Mouse (Mus musculus) heart, embryonic 12.5 days (tissue): ENCODE data around the gene Tnfrsf18. TPM values are rescaled to one million over a fixed set of nuclear protein-coding genes. Genes with fewer than 3 reads are reported as not detected.
A peak's percentile ranks its signal among the peaks of the same experiment; 100 is the strongest.

ENCODE experiments used
- ATAC-seq: fragments of 200-750 bp; cut with Nextera tagmentation; 2 replicates; pipeline ENCODE4 v1.8.0; 2017; ENCODE audit warnings: moderate TSS enrichment, moderate library complexity; ENCODE audit not compliant: insufficient number of reproducible peaks, low FRiP score
- H3K27ac ChIP-seq: fragments of 300-500 bp; sonication (generic); 2 replicates; pipeline ENCODE4 v1.5.1; 2016; ENCODE audit warnings: mild to moderate bottlenecking, moderate library complexity; ENCODE audit not compliant: poor library complexity, severe bottlenecking
- H3K27me3 ChIP-seq: fragments of 300-500 bp; sonication (generic); replicated peaks from 2 replicates; pipeline ENCODE4 v1.6.1; 2016; ENCODE audit warnings: mild to moderate bottlenecking, moderate library complexity
- H3K36me3 ChIP-seq: fragments of 300-500 bp; sonication (generic); 2 replicates; pipeline ENCODE4 v1.6.1; 2016; ENCODE audit warnings: mild to moderate bottlenecking, moderate library complexity
- H3K4me1 ChIP-seq: fragments of 300-500 bp; sonication (generic); replicated peaks from 2 replicates; pipeline ENCODE4 v1.6.1; 2016; ENCODE audit warnings: mild to moderate bottlenecking
- H3K4me2 ChIP-seq: fragments of 300-500 bp; sonication (generic); 2 replicates; pipeline ENCODE4 v1.6.1; 2016; ENCODE audit warnings: mild to moderate bottlenecking, moderate library complexity
- H3K4me3 ChIP-seq: fragments of 300-500 bp; sonication (generic); 2 replicates; pipeline ENCODE4 v1.5.1; 2016; ENCODE audit warnings: mild to moderate bottlenecking
- H3K9ac ChIP-seq: fragments of 300-500 bp; sonication (generic); 2 replicates; pipeline ENCODE4 v1.6.1; 2016; ENCODE audit warnings: mild to moderate bottlenecking, moderate library complexity
- H3K9me3 ChIP-seq: fragments of 300-500 bp; sonication (generic); replicated peaks from 2 replicates; pipeline ENCODE4 v1.6.1; 2016; ENCODE audit warnings: mild to moderate bottlenecking, moderate library complexity
- WGBS: fragments of 180-500 bp; shearing (Covaris S2); methylation state at CpG from one replicate; pipeline ENCODE4 v1.1.7; 2016; 5-methylcytosine and 5-hydroxymethylcytosine counted together
- microRNA counts: library from miRNA; unstranded; fragments of <30 nt; microRNA quantifications from one replicate; lab custom pipeline; 2017
- microRNA-seq: library from miRNA; unstranded; fragments of <30 nt; microRNA quantifications from one replicate; pipeline ENCODE4, GENCODE M21; 2017
- polyA plus RNA-seq: library from polyadenylated mRNA; unstranded; fragments of >200 nt; fragmentation: Nextera tagmentation; extraction: Ambion mirVana; gene quantifications from 2 replicates; pipeline ENCODE4 v1.2.1, GENCODE M21; 2016

The Tnfrsf18 gene
- polyA plus RNA-seq, 1 experiment from 2014 or later, result 2.1 TPM

- peaks cover 5% of the 10 kb centered on the region; the same call in 1 of the 2 replicates for H3K27me3 ChIP-seq
- no peaks in the 10 kb centered on the region for H3K36me3 ChIP-seq
- WGBS, result 10% methylated on average over 8 of the region's 8 CpGs
- H3K9me3 ChIP-seq, result no peaks in the 10 kb centered on the region
- peak overlapping the region; percentile 52 for H3K4me3 ChIP-seq
- H3K27ac ChIP-seq, result no peak overlapping the region
- peak overlapping the region; percentile 71; the same call in 1 of the 2 replicates for H3K9ac ChIP-seq
- H3K4me2 ChIP-seq, result peak overlapping the region; percentile 89
- ATAC-seq, result 0 out of 2 replicates have a peak, but pooled peaks have one; percentile 46
- H3K4me1 ChIP-seq, result peaks cover 14% of the 10 kb centered on the region
Measured at GRCm38 (mm10) chr4:156076911-156077382, 51.0 kb downstream of the Tnfrsf18 start.

GRCm38 (mm10) chr4:156077499-156078301, 51.7 kb downstream of the Tnfrsf18 start:
- Histone ChIP-seq H3K4me3 (peak overlapping the region; percentile 52), H3K27ac (no peak overlapping the region), H3K27me3 (peaks cover 5% of the 10 kb centered on the region; the same call in 1 of the 2 replicates), H3K36me3 (no peaks in the 10 kb centered on the region), H3K4me1 (peaks cover 14% of the 10 kb centered on the region), H3K9me3 (no peaks in the 10 kb centered on the region), H3K9ac (peak overlapping the region; percentile 71), H3K4me2 (peak overlapping the region; percentile 89)
- ATAC-seq, result peak; percentile 77
- WGBS, result under 1% methylated on average over 58 of the region's 58 CpGs

MicroRNAs within 50 kb of the gene (microRNA counts, 519-probe panel; counts per million panel counts)
- not detected for microRNA mmu-miR-200a (lab: Ali Mortazavi, UCI)
- microRNA mmu-miR-200b (lab: Ali Mortazavi, UCI), result 4,364 counts per million, percentile 42 among the panel's probes with 10 or more counts
- 2,457 counts per million, percentile 9 among the panel's probes with 10 or more counts for microRNA mmu-miR-429 (lab: Ali Mortazavi, UCI)

Small RNA genes within 50 kb of the gene (microRNA-seq; reads per million reads assigned to microRNA genes)
- 60.1 reads per million, percentile 45 among the genes with 10 or more reads in this experiment for gene Mir200a
- 186 reads per million, percentile 60 among the genes with 10 or more reads in this experiment for gene Mir200b
- 505 reads per million, percentile 73 among the genes with 10 or more reads in this experiment for gene Mir429

Other genes starting within 250 kb of the Tnfrsf18 start
- 7.0 and 7.2 TPM in 2 replicates for gene Tmem88b, start 240.3 kb upstream of the Tnfrsf18 start, polyA plus RNA-seq
- not detected in 2 replicates for gene Ankrd65, start 235.7 kb upstream of the Tnfrsf18 start, polyA plus RNA-seq
- gene Mrpl20, start 223.3 kb upstream of the Tnfrsf18 start, polyA plus RNA-seq, result 137 and 151 TPM in 2 replicates
- 137 TPM in 2 replicates for gene Ccnl2, start 213.7 kb upstream of the Tnfrsf18 start, polyA plus RNA-seq
- gene Aurkaip1, start 194.9 kb upstream of the Tnfrsf18 start, polyA plus RNA-seq, result 128 and 132 TPM in 2 replicates
- gene Mxra8, start 186.5 kb upstream of the Tnfrsf18 start, polyA plus RNA-seq, result 50.2 and 62.4 TPM in 2 replicates
- gene Dvl1, start 178.8 kb upstream of the Tnfrsf18 start, polyA plus RNA-seq, result 9.4 and 10.1 TPM in 2 replicates
- gene Tas1r3, start 162.8 kb upstream of the Tnfrsf18 start, polyA plus RNA-seq, result 0.13 and 0.19 TPM in 2 replicates
- gene Cptp, start 156.7 kb upstream of the Tnfrsf18 start, polyA plus RNA-seq, result 9.2 and 10.1 TPM in 2 replicates
- 37.8 and 38.3 TPM in 2 replicates for gene Ints11, start 156.6 kb upstream of the Tnfrsf18 start, polyA plus RNA-seq
- 31.2 and 31.5 TPM in 2 replicates for gene Pusl1, start 134.4 kb upstream of the Tnfrsf18 start, polyA plus RNA-seq
- 13.8 and 14.2 TPM in 2 replicates for gene Acap3, start 134.3 kb upstream of the Tnfrsf18 start, polyA plus RNA-seq
- gene Ube2j2, start 82.3 kb upstream of the Tnfrsf18 start, polyA plus RNA-seq, result 101 and 107 TPM in 2 replicates
- 21.1 and 23.8 TPM in 2 replicates for gene C1qtnf12, start 63.8 kb upstream of the Tnfrsf18 start, polyA plus RNA-seq
- gene B3galt6, start 33.5 kb upstream of the Tnfrsf18 start, polyA plus RNA-seq, result 10.3 and 11.0 TPM in 2 replicates
- 138 and 140 TPM in 2 replicates for gene Sdf4, start 33.3 kb upstream of the Tnfrsf18 start, polyA plus RNA-seq
- gene Tnfrsf4, start 12.3 kb upstream of the Tnfrsf18 start, polyA plus RNA-seq, result 0.37 TPM in 1 of 2 replicates, not detected in the other
- gene Ttll10, start 33.2 kb downstream of the Tnfrsf18 start, polyA plus RNA-seq, result 0.14 and 0.24 TPM in 2 replicates
- gene 9430015G10Rik, start 83.8 kb downstream of the Tnfrsf18 start, polyA plus RNA-seq, result 22.1 and 23.7 TPM in 2 replicates
- gene Rnf223, start 104.3 kb downstream of the Tnfrsf18 start, polyA plus RNA-seq, result 0.28 and 0.33 TPM in 2 replicates
- gene Agrn, start 171.3 kb downstream of the Tnfrsf18 start, polyA plus RNA-seq, result 69.5 and 81.5 TPM in 2 replicates
- gene Isg15, start 174.7 kb downstream of the Tnfrsf18 start, polyA plus RNA-seq, result 1.8 and 2.8 TPM in 2 replicates
- 3.4 and 4.3 TPM in 2 replicates for gene AW011738, start 177.1 kb downstream of the Tnfrsf18 start, polyA plus RNA-seq
- 1.3 and 1.6 TPM in 2 replicates for gene Perm1, start 189.7 kb downstream of the Tnfrsf18 start, polyA plus RNA-seq
- gene Plekhn1, start 208.7 kb downstream of the Tnfrsf18 start, polyA plus RNA-seq, result 18.0 and 18.2 TPM in 2 replicates
- gene Noc2l, start 209.8 kb downstream of the Tnfrsf18 start, polyA plus RNA-seq, result 49.3 and 54.7 TPM in 2 replicates
- gene Samd11, start 229.5 kb downstream of the Tnfrsf18 start, polyA plus RNA-seq, result 3.1 and 3.2 TPM in 2 replicates